Mouse (Mus musculus): ENCODE measurements around the gene Disc1.
A peak's percentile ranks its signal among the peaks of the same experiment; 100 is the strongest.

Disc1 gene

DNA sequence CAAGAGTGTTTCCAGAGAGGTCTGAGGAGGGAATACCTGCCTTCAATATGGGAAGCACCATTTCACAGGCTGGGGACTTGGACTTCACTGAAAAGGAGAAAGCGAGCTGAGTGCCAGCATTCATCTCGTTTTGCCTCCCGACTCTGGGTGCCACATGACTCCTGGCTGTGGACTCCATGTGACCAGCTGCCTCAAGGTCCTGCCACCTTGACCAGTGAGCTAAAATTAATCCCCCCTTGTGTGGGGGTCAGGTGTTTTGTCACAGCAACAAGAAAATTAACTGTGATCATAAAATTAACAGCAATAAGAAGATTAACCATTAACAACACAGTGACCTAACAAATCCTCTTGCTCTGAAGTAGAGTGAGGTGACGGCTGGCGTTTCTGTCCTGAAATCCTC is 61.3 kb downstream of the Disc1 start:
- no peak for ATAC-seq (ENCODE audit: insufficient number of reproducible peaks, low FRiP score, low TSS enrichment)

DNA sequence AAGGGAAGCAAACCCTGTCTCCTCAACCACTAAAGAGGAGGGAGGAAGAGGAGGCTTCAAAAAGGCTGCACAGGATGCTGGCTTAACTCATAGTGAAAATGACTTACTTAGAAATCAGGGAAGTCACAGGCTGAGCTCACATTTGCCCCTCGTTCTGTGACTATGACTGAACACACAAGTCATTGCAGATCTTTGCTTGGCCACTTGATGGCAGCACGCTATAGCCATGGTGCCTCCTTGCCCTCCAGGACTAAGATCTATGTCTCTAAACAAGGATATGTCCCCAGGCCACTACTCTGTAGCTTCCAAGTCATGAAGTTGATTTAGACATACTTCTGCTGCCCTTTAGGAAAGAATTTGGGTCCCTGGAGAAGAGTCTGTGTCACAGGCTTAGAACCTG is 62.6 kb downstream of the Disc1 start:
- ATAC-seq (ENCODE audit: insufficient number of reproducible peaks, low FRiP score, low TSS enrichment): no peak; the same call in 1 of the 2 replicates

DNA sequence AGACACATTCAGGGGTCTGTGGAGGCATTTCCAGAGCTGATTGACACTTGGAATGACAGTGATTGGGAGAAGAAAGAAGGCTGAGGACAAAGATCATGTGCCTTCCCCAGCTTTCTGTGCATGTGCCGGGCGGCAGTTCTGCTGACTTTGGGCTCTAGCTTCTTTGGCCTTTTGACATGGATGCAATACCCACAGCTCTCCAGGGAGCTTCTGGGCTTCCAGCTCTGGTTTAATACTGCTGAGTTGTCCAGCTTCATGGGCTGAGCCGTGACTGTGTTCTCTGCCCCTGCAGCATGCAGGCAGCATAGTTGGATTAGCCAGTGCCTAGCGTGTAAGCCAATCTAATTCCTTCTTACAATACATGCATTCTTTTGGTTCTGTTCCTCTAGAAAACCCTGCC is 72.5 kb downstream of the Disc1 start:
- ATAC-seq (ENCODE audit: insufficient number of reproducible peaks, low FRiP score, low TSS enrichment): no peak

DNA sequence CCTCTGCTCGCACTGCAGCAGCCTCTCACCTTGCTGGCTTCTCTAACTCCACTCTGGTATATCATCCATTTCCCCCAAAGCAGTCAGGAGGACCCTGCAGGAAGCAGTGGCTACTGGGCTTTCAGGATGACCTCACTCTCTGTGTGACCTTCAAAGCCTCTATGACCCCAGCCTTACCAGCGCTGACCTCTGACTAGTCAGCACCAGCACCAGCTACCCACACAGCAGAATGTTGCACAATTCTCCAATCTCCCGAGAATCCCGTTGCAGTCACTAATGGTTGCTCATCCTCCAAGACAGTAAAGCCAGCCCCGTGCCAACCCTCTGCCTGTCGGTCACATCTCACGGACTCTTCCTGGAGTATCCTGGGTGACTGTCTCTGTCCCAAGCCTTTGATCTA is 73.6 kb downstream of the Disc1 start:
- ATAC-seq (ENCODE audit: insufficient number of reproducible peaks, low FRiP score, low TSS enrichment): no peak

DNA sequence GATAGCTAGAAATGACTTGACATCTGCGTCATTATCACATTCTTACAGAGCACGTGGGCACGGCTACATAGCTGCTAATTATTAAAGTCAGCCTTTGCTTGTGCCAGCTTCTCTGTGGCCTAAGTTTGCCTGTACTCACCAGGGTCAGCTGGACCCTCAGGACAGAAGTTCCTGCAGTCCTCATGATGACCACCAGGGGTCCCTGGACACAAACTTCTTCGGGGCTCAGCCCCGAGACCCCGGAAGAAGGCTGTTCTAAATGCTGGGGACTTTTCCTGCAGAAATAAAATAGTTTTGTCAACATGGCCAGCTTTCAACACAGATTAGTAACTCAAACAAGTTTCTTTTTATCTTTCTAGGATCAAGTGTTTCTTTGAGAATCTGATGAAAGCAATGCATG is 74.3 kb downstream of the Disc1 start:
- no peak for ATAC-seq (ENCODE audit: insufficient number of reproducible peaks, low FRiP score, low TSS enrichment)

DNA sequence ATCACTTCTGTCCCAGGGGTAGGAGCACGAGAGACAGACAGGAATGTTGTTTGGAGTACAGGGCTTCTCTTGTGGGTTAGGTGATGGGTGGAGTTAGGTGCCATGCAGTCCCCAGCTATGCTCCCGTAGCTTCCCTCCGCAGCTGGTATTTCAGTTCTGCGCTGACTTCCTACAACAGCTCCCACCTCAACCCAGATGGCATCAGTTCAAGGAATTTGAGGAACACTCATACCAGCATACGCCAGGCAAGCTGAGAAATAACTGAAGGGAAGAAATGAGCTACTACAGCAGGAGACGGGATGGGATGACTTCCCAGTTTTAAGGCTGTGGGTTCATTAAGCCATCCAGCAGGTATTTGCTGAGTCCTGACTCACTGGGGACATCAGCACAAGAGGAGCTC is 76.8 kb downstream of the Disc1 start:
- no peak for ATAC-seq (ENCODE audit: insufficient number of reproducible peaks, low FRiP score, low TSS enrichment)

DNA sequence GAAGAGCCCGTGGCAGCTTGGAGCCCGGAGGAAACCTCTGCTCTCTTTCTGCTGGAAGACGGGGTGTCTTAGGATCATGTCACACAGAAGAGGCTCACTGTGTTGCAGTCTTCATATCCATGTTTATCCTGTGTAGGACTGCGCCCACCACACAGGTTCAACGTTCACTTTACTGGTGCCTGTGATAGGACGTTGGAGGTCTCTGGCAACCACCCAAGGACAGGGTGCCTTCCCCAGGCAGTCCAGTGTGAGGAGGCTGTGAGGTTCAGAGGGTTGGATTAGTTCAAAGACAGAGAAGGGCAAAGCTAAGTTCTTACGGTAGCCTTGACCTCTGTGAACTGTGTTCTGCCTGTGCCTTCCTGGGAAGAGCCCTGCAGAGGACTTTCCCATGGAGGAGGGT is 77.3 kb downstream of the Disc1 start:
- no peak for ATAC-seq (ENCODE audit: insufficient number of reproducible peaks, low FRiP score, low TSS enrichment)

DNA sequence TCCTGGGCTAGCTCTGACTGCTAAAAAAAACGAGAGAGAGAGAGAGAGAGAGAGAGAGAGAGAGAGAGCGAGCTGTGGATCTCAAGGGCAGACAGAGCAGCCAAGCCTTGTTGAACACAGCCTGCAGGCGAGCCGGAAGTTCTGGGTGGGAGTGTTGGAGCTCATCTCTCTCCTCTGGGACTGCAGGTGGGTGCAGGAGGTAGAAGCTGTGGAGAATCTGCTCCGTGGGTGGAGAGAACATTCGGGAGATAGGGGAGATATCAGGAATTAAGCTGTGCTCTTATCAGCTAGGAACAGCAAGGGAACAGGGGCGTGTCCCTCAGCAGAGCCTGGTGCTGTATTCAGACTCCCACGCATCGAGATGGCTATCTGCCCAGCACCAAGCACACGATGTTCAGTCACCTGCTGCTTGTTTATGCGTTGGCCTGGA is 79.7 kb downstream of the Disc1 start:
- ATAC-seq (ENCODE audit: insufficient number of reproducible peaks, low FRiP score, low TSS enrichment): no peak

DNA sequence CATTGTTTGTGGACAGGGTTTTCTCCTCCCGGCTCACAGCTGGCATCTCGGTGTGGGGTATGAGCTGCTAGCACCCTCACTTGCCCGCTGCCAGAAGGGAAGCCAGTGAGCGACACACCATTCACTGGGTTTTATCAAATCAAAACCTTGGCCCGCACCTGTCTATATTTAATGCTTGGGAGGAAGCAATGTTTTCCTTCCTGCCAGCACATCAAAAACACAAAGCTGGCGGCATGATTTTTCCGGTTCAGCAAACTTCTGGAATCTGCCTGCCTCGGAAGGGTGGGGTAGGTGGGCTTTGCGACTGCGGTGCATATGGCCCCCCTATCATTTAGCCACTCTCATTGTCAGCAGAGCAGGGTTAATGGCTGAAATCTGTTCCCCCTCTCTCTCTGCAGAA is 80.9 kb downstream of the Disc1 start:
- no peak for ATAC-seq (ENCODE audit: insufficient number of reproducible peaks, low FRiP score, low TSS enrichment)

DNA sequence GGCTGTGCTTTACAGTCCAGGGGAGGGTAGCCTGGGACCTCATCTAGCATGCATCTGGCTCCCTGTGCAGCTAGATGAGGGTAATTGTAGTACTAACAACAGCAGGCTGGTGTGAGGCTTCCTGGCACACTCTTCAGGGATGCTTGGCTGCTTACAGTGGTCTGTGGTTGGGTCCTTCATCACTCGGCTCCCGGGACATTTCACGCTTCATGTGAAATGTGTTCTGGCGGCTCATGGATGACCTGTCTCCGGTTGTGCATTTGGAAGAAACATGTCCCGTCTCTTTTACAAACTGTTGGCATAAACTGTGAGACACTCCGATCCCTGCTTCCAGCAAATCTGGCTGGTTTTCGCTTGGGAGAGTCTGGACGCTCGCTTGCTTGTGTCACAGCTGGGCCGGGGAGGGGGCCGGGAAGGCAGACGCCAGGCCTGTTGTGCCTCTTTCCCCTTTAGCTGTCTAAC is 85.7 kb downstream of the Disc1 start:
- ATAC-seq (ENCODE audit: insufficient number of reproducible peaks, low FRiP score, low TSS enrichment): no peak

DNA sequence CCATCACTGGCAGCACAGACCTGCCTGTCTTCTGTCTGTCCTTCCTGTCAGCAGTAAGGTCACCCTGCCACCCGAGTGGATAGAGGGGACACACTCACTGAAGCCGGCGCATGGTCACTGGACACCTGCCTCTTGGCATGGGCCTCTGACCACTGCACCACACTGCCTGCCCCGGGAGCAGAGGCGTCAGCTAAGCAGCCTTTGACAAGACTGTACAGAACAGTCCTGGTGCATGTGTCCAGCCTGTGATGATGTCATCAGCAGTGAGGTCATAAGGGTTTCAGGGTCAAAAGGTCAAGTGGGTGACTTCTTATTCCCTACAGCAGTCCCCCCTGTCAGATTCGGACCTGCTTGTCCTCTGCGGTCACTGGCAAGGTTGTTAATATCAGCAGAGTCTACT is 87.0 kb downstream of the Disc1 start:
- no peak for ATAC-seq (ENCODE audit: insufficient number of reproducible peaks, low FRiP score, low TSS enrichment)

DNA sequence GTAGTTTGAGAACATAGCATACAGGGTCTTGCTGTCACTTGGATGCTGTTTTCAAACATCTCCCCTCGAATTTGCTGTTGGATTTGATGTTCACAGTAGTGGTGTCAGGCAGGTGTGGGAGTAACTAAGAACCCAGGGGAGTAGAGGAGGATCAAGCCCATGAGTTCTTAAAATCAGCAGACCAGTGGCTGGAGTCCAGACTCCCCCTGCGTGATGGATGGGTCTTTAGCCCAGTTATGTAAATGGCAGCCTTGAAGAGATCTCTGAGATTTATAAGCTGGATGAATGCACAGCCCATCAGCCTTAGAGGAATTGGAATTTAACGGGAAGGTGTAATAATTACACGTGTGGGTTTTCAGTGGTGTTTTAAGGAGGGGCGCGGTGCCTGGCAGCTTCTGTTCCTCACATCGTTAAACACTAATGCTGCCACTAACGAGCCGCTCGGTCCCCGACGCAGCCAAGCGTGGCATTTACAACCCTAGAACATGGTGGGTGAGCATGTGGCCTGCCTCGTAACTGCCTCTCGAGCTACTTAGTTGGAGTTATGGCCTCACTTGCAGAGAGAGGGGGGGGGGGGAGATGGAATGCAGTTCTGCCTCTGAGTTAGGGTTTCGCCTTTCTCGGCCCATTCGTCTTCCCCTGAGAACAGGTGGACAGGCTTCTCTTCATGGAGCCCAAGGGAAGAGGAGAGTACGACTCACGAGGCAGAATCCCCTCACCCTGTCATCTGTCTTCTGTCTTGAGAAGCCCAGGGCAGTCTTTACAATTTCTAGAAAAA is 103.1 kb downstream of the Disc1 start:
- ATAC-seq (ENCODE audit: insufficient number of reproducible peaks, low FRiP score, low TSS enrichment): no peak

DNA sequence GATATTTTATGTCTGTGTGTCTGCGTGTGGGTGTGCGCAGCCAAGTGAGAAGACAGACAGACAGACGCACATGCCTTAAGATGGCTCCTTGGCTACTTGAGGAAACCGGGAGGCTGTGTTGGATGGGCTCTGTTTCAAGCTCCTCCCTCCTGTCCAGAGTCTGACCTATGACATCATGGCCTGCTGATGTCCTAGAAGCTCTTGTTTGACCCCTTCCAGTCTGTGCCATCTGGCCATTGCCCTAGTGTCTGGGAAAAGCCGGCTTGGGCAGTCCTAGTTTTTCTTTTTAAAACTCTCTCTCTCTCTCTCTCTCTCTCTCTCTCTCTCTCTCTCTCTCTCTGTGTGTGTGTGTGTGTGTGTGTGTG is 103.6 kb downstream of the Disc1 start:
- ATAC-seq (ENCODE audit: insufficient number of reproducible peaks, low FRiP score, low TSS enrichment): no peak

DNA sequence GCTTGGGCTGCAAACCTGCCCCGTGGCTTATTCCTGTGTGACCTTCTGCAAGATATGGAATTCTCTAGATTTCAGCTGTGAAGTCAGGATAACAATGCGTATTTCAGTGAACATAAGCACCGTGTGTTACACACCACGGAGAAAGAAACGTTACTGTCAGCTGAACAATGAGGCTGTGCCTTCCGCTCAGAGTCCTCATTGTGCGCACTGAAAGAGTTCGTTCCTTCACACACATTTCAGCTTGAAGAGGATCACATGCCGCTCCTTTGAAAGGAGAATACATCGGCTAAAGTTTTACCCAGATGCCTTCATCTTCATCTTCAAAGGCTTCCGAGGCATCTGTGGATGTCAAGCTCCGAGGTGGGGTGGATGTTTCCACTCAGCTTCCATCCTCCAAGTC is 105.4 kb downstream of the Disc1 start:
- ATAC-seq (ENCODE audit: insufficient number of reproducible peaks, low FRiP score, low TSS enrichment): no peak

DNA sequence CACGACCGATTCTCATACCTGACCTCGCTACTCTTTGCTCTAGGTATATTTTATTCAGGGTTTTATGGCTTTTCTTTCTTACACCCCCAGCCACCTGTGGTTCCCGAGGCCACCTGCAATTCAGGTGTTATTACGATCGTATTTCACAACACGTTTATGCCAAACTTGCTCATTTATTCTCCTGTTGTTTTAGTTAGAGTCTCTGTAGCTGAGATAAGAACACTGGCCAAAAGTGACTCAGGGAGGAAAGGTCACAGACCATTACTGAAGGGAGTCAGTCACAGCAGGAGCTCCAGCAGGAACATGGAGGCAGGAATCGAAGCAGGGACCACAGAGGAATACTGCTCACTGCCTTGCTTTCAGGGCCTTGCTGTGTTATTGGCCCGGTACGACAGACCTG is 109.5 kb downstream of the Disc1 start:
- no peak for ATAC-seq (ENCODE audit: insufficient number of reproducible peaks, low FRiP score, low TSS enrichment)

DNA sequence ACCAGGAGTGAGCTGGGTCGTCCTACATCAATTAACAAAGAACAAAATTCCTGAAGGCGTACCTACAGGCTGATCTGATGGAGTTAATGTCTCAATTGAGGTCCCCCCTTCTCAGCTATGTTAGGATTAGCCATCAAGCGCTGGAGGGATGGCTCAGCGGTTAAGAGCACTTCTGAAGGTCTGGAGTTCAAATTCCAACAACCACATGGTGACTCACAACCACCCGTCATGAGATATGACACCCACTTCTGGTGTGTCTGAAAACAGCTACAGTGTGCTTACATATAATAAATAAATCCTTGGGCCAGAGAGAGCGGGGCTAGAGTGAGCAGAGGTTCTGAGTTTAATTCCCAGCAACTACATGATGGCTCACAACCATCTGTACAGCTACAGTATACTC is 109.9 kb downstream of the Disc1 start:
- ATAC-seq (ENCODE audit: insufficient number of reproducible peaks, low FRiP score, low TSS enrichment): no peak

DNA sequence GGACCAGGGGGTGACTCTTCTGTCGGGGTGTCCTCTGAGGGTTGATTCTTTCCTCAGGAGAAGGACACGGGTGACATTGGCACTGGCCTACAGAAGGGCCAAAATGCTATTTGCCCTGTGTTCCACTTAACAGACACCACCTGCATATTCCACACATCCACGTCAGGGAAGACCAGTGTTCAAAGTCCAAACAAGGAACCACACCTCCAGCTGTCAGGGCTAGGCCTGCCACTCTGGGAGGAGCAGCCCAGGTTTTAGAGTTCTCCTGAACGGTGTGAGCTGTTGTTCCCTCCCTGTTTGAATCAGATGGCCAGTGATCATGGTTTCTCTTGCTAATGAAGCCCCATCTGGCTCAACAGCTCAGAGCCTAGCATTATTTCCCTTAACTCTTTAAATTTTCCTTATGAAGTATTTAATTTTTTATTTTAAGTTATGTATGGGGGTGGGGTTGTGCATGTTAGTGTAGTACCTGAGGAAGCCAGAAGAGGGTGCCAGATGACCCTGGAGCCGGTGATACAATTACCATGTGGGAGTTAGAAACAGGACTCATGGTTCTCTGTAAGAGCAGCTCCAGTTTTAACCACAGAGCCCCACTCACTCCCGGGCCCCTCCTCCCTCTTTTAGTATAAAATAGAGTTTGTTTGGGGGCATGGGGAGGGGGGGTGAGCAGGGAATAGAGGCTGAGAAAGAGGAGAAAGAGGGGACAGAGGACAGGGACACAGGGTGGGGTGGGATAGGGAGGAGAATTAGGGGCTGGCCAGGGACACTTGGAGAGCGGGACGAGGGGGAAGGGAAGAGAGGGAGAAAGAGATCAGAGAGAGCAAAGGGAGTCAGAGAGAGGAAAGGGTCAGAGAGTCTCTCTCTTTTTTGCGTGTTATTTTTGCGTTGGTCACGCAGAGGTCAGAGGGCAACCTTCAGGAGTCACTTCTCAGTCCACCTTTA is 111.8 kb downstream of the Disc1 start:
- 0 out of 2 replicates have a peak, but pooled peaks have one; percentile 26 for ATAC-seq (ENCODE audit: insufficient number of reproducible peaks, low FRiP score, low TSS enrichment)

DNA sequence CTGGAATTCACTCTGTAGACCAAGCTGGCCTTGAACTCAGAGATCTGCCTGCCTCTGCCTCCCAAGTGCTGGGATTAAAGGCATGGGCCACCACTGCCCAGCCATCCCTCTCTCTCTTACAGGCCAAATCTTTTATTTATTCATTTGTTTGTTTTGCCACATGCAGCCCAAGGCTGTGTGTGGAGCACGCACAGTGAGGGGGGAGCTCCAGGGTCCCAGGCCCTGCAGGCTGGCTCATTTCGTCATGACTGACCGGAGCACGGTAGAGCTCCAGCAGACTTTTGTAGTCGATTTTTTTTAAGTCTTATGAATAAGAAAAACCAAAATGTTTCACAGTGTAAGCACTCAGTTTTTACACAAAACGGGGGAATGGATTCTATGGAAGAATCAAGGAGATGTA is 112.5 kb downstream of the Disc1 start:
- ATAC-seq (ENCODE audit: insufficient number of reproducible peaks, low FRiP score, low TSS enrichment): no peak

DNA sequence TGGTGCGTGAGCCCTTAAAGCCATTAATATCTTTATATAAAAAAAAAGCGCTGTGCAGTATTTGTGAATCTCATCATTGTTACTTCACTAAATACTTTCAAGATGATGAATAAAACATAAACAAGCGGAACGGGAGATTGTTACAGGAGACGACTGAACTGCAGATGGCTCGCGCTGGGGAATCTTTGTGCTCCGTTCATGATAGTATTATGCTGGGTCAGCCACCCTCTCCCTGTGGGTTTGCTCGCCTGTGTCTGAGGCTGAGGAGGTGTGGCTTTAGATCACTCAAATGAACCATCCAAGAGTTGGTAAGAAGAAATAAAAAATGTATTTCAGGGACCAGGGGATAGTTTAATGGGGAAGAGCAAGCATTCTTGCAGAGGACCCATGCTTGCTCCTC is 113.0 kb downstream of the Disc1 start:
- no peak for ATAC-seq (ENCODE audit: insufficient number of reproducible peaks, low FRiP score, low TSS enrichment)

DNA sequence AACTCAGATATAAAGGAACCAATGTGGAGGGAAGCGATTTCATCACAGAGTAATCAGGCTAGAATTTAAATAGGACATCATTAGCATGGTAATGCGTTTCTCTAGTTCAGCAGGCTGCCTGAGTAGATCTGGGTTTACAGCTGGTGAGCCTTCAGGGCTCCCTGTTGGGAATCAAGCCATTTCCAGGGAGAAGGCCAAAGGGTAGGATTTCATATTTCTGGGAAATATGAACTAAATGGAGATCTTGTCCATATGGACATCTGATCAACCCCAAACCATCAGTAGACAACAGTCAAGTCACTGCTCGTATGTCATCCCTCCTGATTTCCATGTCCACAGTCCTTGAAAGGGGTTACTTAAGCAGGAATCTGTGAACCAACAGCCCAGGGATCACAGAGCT is 115.6 kb downstream of the Disc1 start:
- ATAC-seq (ENCODE audit: insufficient number of reproducible peaks, low FRiP score, low TSS enrichment): no peak

DNA sequence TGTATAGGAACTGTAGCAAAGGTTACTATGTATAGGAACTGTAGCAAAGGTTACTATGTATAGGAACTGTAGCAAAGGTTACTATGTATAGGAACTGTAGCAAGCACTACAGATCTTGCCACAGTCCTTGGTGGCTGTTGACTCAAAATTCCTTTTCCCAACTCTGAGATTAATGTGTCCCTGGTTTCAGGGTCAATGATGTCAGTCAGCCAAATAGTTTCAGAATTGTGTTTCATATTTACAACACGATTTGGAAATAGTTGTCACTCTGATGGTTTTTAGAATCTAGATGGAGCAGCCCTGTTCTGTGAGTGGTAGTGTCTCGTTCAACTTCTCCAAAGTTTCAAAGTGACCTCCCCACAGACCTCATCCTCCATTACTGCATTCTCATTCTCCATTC is 117.5 kb downstream of the Disc1 start:
- ATAC-seq (ENCODE audit: insufficient number of reproducible peaks, low FRiP score, low TSS enrichment): no peak

DNA sequence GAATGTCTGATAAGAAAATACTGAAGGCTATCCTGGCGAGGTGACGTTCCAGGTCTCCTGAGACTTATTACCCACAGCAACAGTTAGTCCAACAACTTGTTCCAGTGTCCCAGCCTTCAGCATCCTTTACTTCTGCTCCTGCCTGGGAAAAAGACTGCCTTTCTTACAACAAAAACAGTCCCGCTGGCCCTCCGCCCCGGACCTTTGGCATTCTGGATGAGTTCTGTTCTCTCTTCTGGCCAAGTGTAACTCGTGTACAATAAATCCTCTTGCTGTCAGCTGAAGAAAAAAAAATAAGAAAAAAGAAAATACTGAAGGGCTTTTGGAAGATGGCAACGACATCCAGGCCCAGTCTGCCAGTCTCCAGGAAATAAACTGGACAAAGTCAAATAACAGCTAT is 120.2 kb downstream of the Disc1 start:
- ATAC-seq (ENCODE audit: insufficient number of reproducible peaks, low FRiP score, low TSS enrichment): no peak
